Mouse (Mus musculus) embryonic facial prominence, embryonic 11.5 days (tissue): ENCODE data around the gene Mroh7. TPM values are rescaled to one million over a fixed set of nuclear protein-coding genes. Genes with fewer than 3 reads are reported as not detected.

Experiments used
- ATAC-seq: fragments of 200-750 bp; cut with Nextera tagmentation; replicated peaks from 2 replicates; pipeline ENCODE4 v1.8.0; 2017; ENCODE audit warnings: low read depth; ENCODE audit not compliant: insufficient number of reproducible peaks, low FRiP score, low TSS enrichment
- DNase-seq: peaks from one replicate; pipeline ENCODE4 v3.0.0-alpha.2; 2015; ENCODE audit warnings: low spot score
- H3K27ac ChIP-seq: fragments of 300-500 bp; sonication (generic); replicated peaks from 2 replicates; pipeline ENCODE4 v1.5.1; 2014; ENCODE audit warnings: mild to moderate bottlenecking, low read depth, low read length, control low read depth
- H3K27me3 ChIP-seq: fragments of 300-500 bp; sonication (generic); 2 replicates; pipeline ENCODE4 v1.6.1; 2014; ENCODE audit warnings: mild to moderate bottlenecking, low read length, moderate library complexity, mixed read lengths; ENCODE audit not compliant: control insufficient read depth, insufficient read depth
- H3K36me3 ChIP-seq: fragments of 300-500 bp; sonication (generic); replicated peaks from 2 replicates; pipeline ENCODE4 v1.6.1; 2014; ENCODE audit warnings: low read depth, mild to moderate bottlenecking, low read length, moderate library complexity, mixed read lengths; ENCODE audit not compliant: control insufficient read depth, insufficient read depth
- H3K4me1 ChIP-seq: fragments of 300-500 bp; sonication (generic); 2 replicates; pipeline ENCODE4 v1.6.1; 2014; ENCODE audit warnings: low read length, mixed read lengths; ENCODE audit not compliant: control insufficient read depth, insufficient read depth
- H3K4me2 ChIP-seq: fragments of 300-500 bp; sonication (generic); 2 replicates; pipeline ENCODE4 v1.6.1; 2014; ENCODE audit warnings: low read depth, mild to moderate bottlenecking, control low read depth, low read length, moderate library complexity
- H3K4me3 ChIP-seq: fragments of 300-500 bp; sonication (generic); 2 replicates; pipeline ENCODE4 v1.5.1; 2014; ENCODE audit warnings: low read depth, low read length, control low read depth
- H3K9ac ChIP-seq: fragments of 300-500 bp; sonication (generic); replicated peaks from 2 replicates; pipeline ENCODE4 v1.6.1; 2014; ENCODE audit warnings: mild to moderate bottlenecking, control low read depth, low read length
- H3K9me3 ChIP-seq: fragments of 300-500 bp; sonication (generic); replicated peaks from 2 replicates; pipeline ENCODE4 v1.6.1; 2016; ENCODE audit warnings: mild to moderate bottlenecking, low read length, inconsistent platforms, mixed read lengths; ENCODE audit not compliant: control insufficient read depth
- WGBS: fragments of 180-500 bp; shearing (Covaris S2); extraction: QIAGEN DNeasy Blood & Tissue Kit; methylation state at CpG from one replicate; pipeline ENCODE4 v1.1.7; 2014; 5-methylcytosine and 5-hydroxymethylcytosine counted together
- polyA plus RNA-seq: library from polyadenylated mRNA; unstranded; fragments of >200 nt; fragmentation: Nextera tagmentation; extraction: Ambion mirVana; gene quantifications from 2 replicates; pipeline ENCODE4 v1.2.1, GENCODE M21; 2014

The Mroh7 gene
- polyA plus RNA-seq, 1 experiment from 2014 or later: not detected

DNA sequence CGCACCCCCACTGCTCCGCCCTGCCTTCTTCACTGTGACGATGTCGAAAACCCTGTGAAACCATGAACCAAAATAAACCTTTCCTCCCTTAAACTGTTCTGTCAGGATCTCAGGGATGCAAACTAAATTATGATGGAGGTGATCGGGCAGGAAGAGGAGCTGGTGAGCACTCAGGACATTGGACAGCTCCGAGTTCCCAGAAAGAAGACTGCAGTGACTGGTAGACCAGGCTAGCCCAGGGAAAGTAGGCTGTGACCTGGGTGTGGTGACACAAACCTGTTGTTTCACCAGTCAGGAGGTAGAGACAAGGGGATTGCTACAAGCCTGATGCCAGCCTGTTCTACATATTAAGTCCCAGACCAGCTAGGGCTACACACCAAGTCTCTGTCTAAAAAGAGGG lies 17.1 kb downstream of the Mroh7 start:
- DNase-seq (no peak), ATAC-seq (no peak)
- Histone ChIP-seq H3K36me3 (no peaks in the 10 kb centered on the region), H3K9ac (no peak overlapping the region), H3K9me3 (no peaks in the 10 kb centered on the region), H3K4me3 (no peak overlapping the region), H3K4me2 (no peak overlapping the region), H3K27ac (no peak overlapping the region), H3K4me1 (no peaks in the 10 kb centered on the region), H3K27me3 (no peaks in the 10 kb centered on the region)
- 94% methylated on average over 6 of the region's 6 CpGs for WGBS

DNA sequence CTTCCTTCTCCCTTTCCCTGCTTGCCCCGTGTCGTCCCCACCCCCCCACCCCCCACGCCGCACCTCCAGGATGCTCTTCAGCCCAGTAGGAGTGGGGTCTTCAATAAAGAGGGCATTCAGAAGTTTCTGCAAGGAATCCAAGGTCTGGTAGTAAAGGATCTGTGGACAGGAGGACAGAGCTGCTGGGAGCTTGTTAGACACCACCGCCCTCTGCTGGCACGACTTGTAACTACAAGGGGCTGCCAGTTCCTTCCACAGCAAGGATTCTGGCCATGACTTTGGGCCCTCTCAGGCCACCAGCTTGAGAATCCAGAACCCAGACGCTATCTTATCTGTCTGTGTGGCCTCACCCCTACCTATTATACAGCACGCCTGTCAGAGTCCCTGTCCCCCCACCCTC lies 22.3 kb downstream of the Mroh7 start:
- no peak overlapping the region for H3K4me3 ChIP-seq
- ATAC-seq: no peak
- no peaks in the 10 kb centered on the region for H3K9me3 ChIP-seq

DNA sequence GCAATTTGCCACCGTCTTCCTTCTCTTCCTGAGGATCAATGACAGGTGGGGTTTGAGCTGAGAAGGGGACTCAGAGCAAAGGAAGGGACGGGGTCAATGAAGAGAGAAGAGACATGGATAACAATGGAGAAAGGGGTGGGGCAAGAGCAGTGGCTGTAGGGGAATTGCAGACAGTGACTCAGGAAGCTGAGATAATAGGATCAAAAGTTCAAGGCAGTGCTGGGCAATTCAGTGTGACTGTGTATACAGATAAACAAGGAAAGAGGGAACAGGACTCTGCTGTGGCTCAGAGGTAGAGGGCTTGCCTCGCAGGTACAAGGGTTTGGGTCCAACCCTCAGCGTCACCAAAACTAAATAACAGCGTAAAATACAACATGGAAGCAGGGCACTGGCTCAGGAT lies 22.8 kb downstream of the Mroh7 start:
- Histone ChIP-seq H3K4me1 (no peaks in the 10 kb centered on the region; the same call in 1 of the 2 replicates), H3K4me2 (no peak overlapping the region), H3K27ac (no peak overlapping the region), H3K27me3 (no peaks in the 10 kb centered on the region), H3K9ac (no peak overlapping the region; the same call in 1 of the 2 replicates), H3K36me3 (no peaks in the 10 kb centered on the region), H3K4me3 (no peak overlapping the region), H3K9me3 (no peaks in the 10 kb centered on the region)
- 35% methylated on average over 5 of the region's 5 CpGs for WGBS
- DNase-seq (no peak), ATAC-seq (no peak)

More for the DNA sequence above, 22.3 kb downstream of the Mroh7 start:
- Histone ChIP-seq H3K4me2 (no peak overlapping the region), H3K4me1 (no peaks in the 10 kb centered on the region; the same call in 1 of the 2 replicates), H3K9ac (no peak overlapping the region; the same call in 1 of the 2 replicates), H3K27ac (no peak overlapping the region), H3K27me3 (no peaks in the 10 kb centered on the region), H3K36me3 (no peaks in the 10 kb centered on the region)
- WGBS: 7% methylated on average over 8 of the region's 8 CpGs
- peak; percentile 79 for DNase-seq

DNA sequence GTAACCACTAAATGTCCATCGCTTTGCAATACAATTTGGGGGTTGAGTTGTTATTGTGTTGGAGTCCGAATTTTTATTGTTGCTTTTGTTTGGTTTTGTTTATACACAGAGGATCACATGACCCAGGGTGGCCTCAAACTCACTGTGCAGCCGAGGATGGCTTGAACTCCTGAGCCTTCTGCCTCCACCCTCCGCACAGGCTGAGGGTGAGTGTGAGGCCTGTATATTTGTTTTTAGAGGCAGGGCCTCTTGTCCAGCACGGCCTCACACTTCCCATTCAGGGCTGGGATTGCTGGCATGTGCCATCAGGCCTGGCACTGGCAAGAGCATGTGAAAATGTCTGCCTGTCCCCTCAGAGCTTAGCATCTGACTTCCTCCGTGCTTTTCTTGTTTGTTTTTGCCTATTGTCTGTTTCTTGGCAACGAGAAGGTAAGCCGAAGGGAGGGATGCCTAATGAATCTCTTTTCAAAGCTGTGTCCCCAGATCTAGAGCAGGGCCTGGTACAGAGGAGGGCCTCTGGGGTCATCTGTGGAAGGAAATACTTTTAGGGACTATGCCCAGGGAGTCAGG lies 25.5 kb downstream of the Mroh7 start:
- Histone ChIP-seq H3K36me3 (no peaks in the 10 kb centered on the region), H3K4me3 (no peak overlapping the region), H3K27ac (no peak overlapping the region), H3K9me3 (no peaks in the 10 kb centered on the region), H3K4me2 (no peak overlapping the region), H3K9ac (peak overlapping the region; percentile 29; the same call in 1 of the 2 replicates), H3K4me1 (no peaks in the 10 kb centered on the region; the same call in 1 of the 2 replicates), H3K27me3 (no peaks in the 10 kb centered on the region)
- ATAC-seq (no peak), DNase-seq (no peak)
- WGBS: 49% methylated on average over 8 of the region's 8 CpGs

DNA sequence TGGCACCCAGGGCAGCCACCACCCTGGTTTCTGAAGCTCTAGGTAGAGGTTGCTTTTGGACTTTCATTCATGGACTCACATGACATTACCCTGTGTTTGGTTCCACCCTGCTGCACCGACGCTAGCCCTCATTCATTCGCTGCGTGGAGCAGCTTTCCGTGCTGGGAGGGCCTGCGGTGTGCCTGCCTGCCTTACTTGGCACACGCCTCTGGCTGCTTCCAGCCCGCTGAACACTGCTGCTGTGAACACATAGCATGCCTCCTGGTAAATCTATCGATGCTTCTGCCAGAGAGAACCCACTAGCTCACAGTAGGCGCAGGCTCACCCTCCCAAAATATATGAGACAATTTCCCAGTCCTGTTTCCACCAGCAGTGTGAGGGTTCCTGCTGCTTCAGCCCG lies 26.3 kb downstream of the Mroh7 start:
- DNase-seq: no peak
- no peaks in the 10 kb centered on the region for H3K36me3 ChIP-seq
- no peak for ATAC-seq
- H3K27ac ChIP-seq: no peak overlapping the region
- H3K9me3 ChIP-seq: no peaks in the 10 kb centered on the region
- WGBS: 76% methylated on average over 11 of the region's 11 CpGs
- no peak overlapping the region; the same call in 1 of the 2 replicates for H3K9ac ChIP-seq
- no peaks in the 10 kb centered on the region; the same call in 1 of the 2 replicates for H3K4me1 ChIP-seq
- no peaks in the 10 kb centered on the region for H3K27me3 ChIP-seq
- no peak overlapping the region for H3K4me3 ChIP-seq
- no peak overlapping the region for H3K4me2 ChIP-seq

DNA sequence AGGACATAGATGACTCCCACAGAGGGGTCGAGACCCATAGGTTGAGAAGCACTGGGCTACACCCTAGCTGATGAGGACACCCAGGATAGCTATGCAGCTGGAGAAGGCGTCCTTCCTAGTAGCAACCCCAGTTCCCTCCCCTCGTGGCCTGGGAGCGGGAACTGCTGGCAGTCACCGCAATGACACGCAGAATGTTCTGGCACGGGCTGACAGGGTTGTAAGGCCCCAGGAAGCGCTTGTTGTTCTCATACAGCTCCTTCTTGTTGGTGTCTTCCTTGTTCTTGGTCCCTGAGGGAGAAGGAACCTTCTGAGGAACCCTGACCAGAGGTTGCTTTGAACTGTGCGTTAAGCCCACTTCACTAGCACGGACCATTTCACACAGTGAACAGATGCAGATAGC lies 26.8 kb downstream of the Mroh7 start:
- Histone ChIP-seq H3K36me3 (no peaks in the 10 kb centered on the region), H3K4me2 (no peak overlapping the region), H3K9me3 (no peaks in the 10 kb centered on the region), H3K27ac (no peak overlapping the region), H3K9ac (no peak overlapping the region), H3K4me3 (no peak overlapping the region), H3K4me1 (no peaks in the 10 kb centered on the region; the same call in 1 of the 2 replicates), H3K27me3 (no peaks in the 10 kb centered on the region)
- 83% methylated on average over 10 of the region's 10 CpGs for WGBS
- DNase-seq (no peak), ATAC-seq (no peak)

DNA sequence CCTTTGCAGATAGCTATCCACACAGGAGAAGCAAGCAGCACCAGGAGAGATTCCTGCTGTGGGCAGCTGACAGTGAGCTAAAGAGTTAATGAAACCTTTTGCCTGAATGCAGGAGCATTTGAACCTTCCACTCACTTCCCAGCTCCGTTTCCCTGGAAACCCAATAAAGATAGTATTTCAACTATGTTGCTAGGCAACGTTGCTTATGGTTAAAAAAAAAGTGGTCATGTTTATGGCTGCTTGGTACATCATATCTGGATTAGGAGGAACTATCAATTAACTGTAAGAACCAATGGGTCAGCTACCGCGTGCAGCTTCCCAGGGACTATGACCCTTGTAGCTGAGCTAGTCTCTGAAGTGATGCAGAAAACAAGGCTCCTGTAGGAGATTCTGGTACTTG lies 29.9 kb downstream of the Mroh7 start:
- Histone ChIP-seq H3K9me3 (no peaks in the 10 kb centered on the region), H3K4me3 (no peak overlapping the region), H3K27me3 (no peaks in the 10 kb centered on the region), H3K4me1 (no peaks in the 10 kb centered on the region; the same call in 1 of the 2 replicates), H3K27ac (no peak overlapping the region), H3K36me3 (no peaks in the 10 kb centered on the region), H3K4me2 (no peak overlapping the region), H3K9ac (no peak overlapping the region)
- 36% methylated on average over 4 of the region's 4 CpGs for WGBS
- ATAC-seq (no peak), DNase-seq (peak; percentile 66)

DNA sequence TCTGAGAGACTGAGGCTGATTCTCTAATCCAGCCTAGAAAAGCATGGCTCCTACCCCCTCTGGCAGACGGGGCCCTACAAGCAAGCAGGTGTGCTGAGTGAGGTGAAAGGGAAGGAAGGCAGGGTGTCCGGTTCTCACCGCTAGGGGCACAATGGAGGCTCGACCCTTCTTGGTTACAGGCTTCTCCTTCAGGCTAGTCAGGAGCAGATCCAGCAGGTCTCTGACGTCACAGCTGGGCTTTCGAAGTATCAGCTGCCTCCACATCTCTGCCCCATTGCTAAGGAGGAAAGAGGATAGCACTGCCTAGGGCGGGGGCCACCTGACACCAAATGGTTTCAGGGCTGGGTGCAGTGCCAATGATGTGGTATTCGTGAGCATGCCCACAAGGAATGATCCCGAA lies 30.7 kb downstream of the Mroh7 start:
- Histone ChIP-seq H3K27me3 (no peaks in the 10 kb centered on the region), H3K4me1 (no peaks in the 10 kb centered on the region; the same call in 1 of the 2 replicates), H3K4me3 (no peak overlapping the region), H3K36me3 (no peaks in the 10 kb centered on the region), H3K4me2 (no peak overlapping the region), H3K9ac (no peak overlapping the region), H3K27ac (no peak overlapping the region), H3K9me3 (no peaks in the 10 kb centered on the region)
- DNase-seq (peak; percentile 81), ATAC-seq (peak; percentile 42)
- WGBS: 17% methylated on average over 9 of the region's 9 CpGs
